Mouse (Mus musculus): ENCODE measurements around the gene Frmd4a.

The Frmd4a gene

GRCm38 (mm10) chr2:4620640-4621401 is 603.3 kb downstream of the Frmd4a start:
- no peak for DNase-seq (ENCODE audit: low spot score)

GRCm38 (mm10) chr2:4621471-4621985 is 604.0 kb downstream of the Frmd4a start:
- DNase-seq (ENCODE audit: low spot score): no peak

- DNase-seq (ENCODE audit: low spot score): no peak
Measured at GRCm38 (mm10) chr2:4626911-4627310, 609.4 kb downstream of the Frmd4a start.

- no peak for DNase-seq (ENCODE audit: low spot score)
Measured at GRCm38 (mm10) chr2:4628920-4629319, 611.4 kb downstream of the Frmd4a start.

GRCm38 (mm10) chr2:4629470-4629869 is 612.0 kb downstream of the Frmd4a start:
- DNase-seq (ENCODE audit: low spot score): no peak

- no peak for DNase-seq (ENCODE audit: low spot score)
Measured at GRCm38 (mm10) chr2:4630197-4630835, 612.8 kb downstream of the Frmd4a start.

GRCm38 (mm10) chr2:4635804-4636203 is 618.3 kb downstream of the Frmd4a start:
- DNase-seq (ENCODE audit: low spot score): no peak

- DNase-seq (ENCODE audit: low spot score): no peak
Measured at GRCm38 (mm10) chr2:4636656-4637055, 619.1 kb downstream of the Frmd4a start.

GRCm38 (mm10) chr2:4638189-4638588 is 620.7 kb downstream of the Frmd4a start:
- no peak for DNase-seq (ENCODE audit: low spot score)

- DNase-seq (ENCODE audit: low spot score): no peak
Measured at GRCm38 (mm10) chr2:4645066-4645465, 627.5 kb downstream of the Frmd4a start.

- no peak for DNase-seq (ENCODE audit: low spot score)
Measured at GRCm38 (mm10) chr2:4648094-4648493, 630.6 kb downstream of the Frmd4a start.

- no peak for DNase-seq (ENCODE audit: low spot score)
Measured at GRCm38 (mm10) chr2:4649646-4650045, 632.1 kb downstream of the Frmd4a start.

GRCm38 (mm10) chr2:4651500-4652285 is 634.2 kb downstream of the Frmd4a start, which contains the start of gene Prpf18:
Gene Prpf18, minus strand, starts transcription at chr2:4652113.
- peak; percentile 92 for DNase-seq (ENCODE audit: low spot score)

GRCm38 (mm10) chr2:4660677-4661076 is 643.2 kb downstream of the Frmd4a start:
- DNase-seq (ENCODE audit: low spot score): no peak
